In genomic region chr6:94668204-94668863, GRCm38 (mm10) we compare ENCODE assay signal across 11 mouse cellular contexts. TPM values are rescaled to one million over a fixed set of nuclear protein-coding genes. Genes with fewer than 3 reads are reported as not detected.
DNase-seq lines count a peak whose midpoint lies in the region; ATAC-seq and TF ChIP-seq lines count a peak whose summit lies in the region.
"Had no signal": no experiment of that assay in that cellular context is flagged by ENCODE, and none has a peak within 500 bp of the region (broad histone marks: within the 10 kb centered on the region; RNA-seq: fewer than 3 reads in every experiment).

No protein-coding gene starts in this region.

- no peaks in the 10 kb centered on the region for H3K36me3 ChIP-seq in kidney, embryonic 14.5 days (ENCODE audit: control insufficient read depth, insufficient read depth, low read length)
- no peaks in the 10 kb centered on the region for H3K36me3 ChIP-seq in embryonic facial prominence, embryonic 12.5 days
- H3K36me3 ChIP-seq in forebrain, embryonic 13.5 days (ENCODE audit: poor library complexity, severe bottlenecking) = no peaks in the 10 kb centered on the region
- H3K36me3 ChIP-seq in limb, embryonic 14.5 days (ENCODE audit: control insufficient read depth, insufficient read depth, low read length) = peaks cover under 1% of the 10 kb centered on the region; the same call in 1 of the 2 replicates
- H3K36me3 ChIP-seq: liver, embryonic 15.5 days; neural tube, embryonic 12.5 days had no signal

- peaks cover 34% of the 10 kb centered on the region for H3K4me1 ChIP-seq in kidney, embryonic 14.5 days (ENCODE audit: control insufficient read depth, insufficient read depth, low read length)
- H3K4me1 ChIP-seq in embryonic facial prominence, embryonic 12.5 days = peaks cover 32% of the 10 kb centered on the region
- H3K4me1 ChIP-seq in forebrain, embryonic 13.5 days = peaks cover 68% of the 10 kb centered on the region
- peaks cover 40% of the 10 kb centered on the region for H3K4me1 ChIP-seq in limb, embryonic 14.5 days (ENCODE audit: control insufficient read depth, insufficient read depth, low read length)

- no peak overlapping the region for H3K9ac ChIP-seq in kidney, embryonic 14.5 days (ENCODE audit: low read depth, low read length)
- 0 out of 2 replicates have a peak overlapping the region, but pooled peaks have one; percentile 13 for H3K9ac ChIP-seq in embryonic facial prominence, embryonic 12.5 days
- peak overlapping the region; percentile 27; the same call in 1 of the 2 replicates for H3K9ac ChIP-seq in forebrain, embryonic 13.5 days
- H3K9ac ChIP-seq in limb, embryonic 14.5 days (ENCODE audit: low read depth, low read length, severe bottlenecking) = no peak overlapping the region
- H3K9ac ChIP-seq: liver, embryonic 15.5 days; neural tube, embryonic 12.5 days had no signal

- TF ChIP-seq POLR2A in limb, embryonic 14.5 days (IDR thresholded peaks at IDR 0.05; ENCODE audit: borderline replicate concordance, extremely low read depth, insufficient read depth, insufficient read length) = no peak

- H3K4me3 ChIP-seq in kidney, embryonic 14.5 days (ENCODE audit: low read length) = no peak overlapping the region
- H3K4me3 ChIP-seq in embryonic facial prominence, embryonic 12.5 days = no peak overlapping the region
- H3K4me3 ChIP-seq in forebrain, embryonic 13.5 days = peak overlapping the region; percentile 1; the same call in 1 of the 2 replicates
- H3K4me3 ChIP-seq in limb, embryonic 14.5 days (replicated peaks; ENCODE audit: low read length) = no peak overlapping the region
- H3K4me3 ChIP-seq: liver, embryonic 15.5 days; neural tube, embryonic 12.5 days had no signal

- peak overlapping the region; percentile 15; the same call in 1 of the 2 replicates for H3K4me2 ChIP-seq in kidney, embryonic 14.5 days (replicated peaks; ENCODE audit: low read depth, low read length)
- H3K4me2 ChIP-seq in embryonic facial prominence, embryonic 12.5 days (replicated peaks) = peak overlapping the region; percentile 19
- H3K4me2 ChIP-seq in forebrain, embryonic 13.5 days = peak overlapping the region; percentile 50
- peak overlapping the region; percentile 18 for H3K4me2 ChIP-seq in limb, embryonic 14.5 days (replicated peaks; ENCODE audit: low read depth, low read length, severe bottlenecking)
- H3K4me2 ChIP-seq: liver, embryonic 15.5 days; neural tube, embryonic 12.5 days had no signal

- no peak for DNase-seq in kidney, postnatal 4 days
- no peak for DNase-seq in limb, embryonic 14.5 days (ENCODE audit: low spot score)
- no peak for DNase-seq in thymus, postnatal 0 days (ENCODE audit: low spot score)
- DNase-seq in layer of hippocampus, adult 18-20 months (ENCODE audit: low spot score in 2 of 2) = no peak
- DNase-seq: adrenal gland, adult 8-10 months; cerebellum, adult 8-10 months had no signal

- H3K27me3 ChIP-seq in kidney, embryonic 14.5 days (ENCODE audit: control insufficient read depth, insufficient read depth, low read length) = no peaks in the 10 kb centered on the region
- no peaks in the 10 kb centered on the region for H3K27me3 ChIP-seq in embryonic facial prominence, embryonic 12.5 days
- no peaks in the 10 kb centered on the region for H3K27me3 ChIP-seq in forebrain, embryonic 13.5 days
- H3K27me3 ChIP-seq in limb, embryonic 14.5 days (ENCODE audit: control insufficient read depth, insufficient read depth, low read length) = no peaks in the 10 kb centered on the region
- H3K27me3 ChIP-seq: liver, embryonic 15.5 days; neural tube, embryonic 12.5 days had no signal

- H3K27ac ChIP-seq in kidney, embryonic 14.5 days (ENCODE audit: low read depth, low read length) = no peak overlapping the region
- no peak overlapping the region for H3K27ac ChIP-seq in embryonic facial prominence, embryonic 12.5 days
- peak overlapping the region; percentile 60 for H3K27ac ChIP-seq in forebrain, embryonic 13.5 days
- no peak overlapping the region for H3K27ac ChIP-seq in limb, embryonic 14.5 days (replicated peaks; ENCODE audit: low read depth, low read length)
- H3K27ac ChIP-seq: liver, embryonic 15.5 days; neural tube, embryonic 12.5 days had no signal

- H3K9me3 ChIP-seq in kidney, embryonic 14.5 days (ENCODE audit: control insufficient read depth, low read length) = no peaks in the 10 kb centered on the region
- no peaks in the 10 kb centered on the region for H3K9me3 ChIP-seq in embryonic facial prominence, embryonic 12.5 days
- H3K9me3 ChIP-seq in forebrain, embryonic 13.5 days (replicated peaks) = no peaks in the 10 kb centered on the region
- H3K9me3 ChIP-seq in limb, embryonic 14.5 days (ENCODE audit: control insufficient read depth, low read length) = no peaks in the 10 kb centered on the region
- H3K9me3 ChIP-seq: liver, embryonic 15.5 days; neural tube, embryonic 12.5 days had no signal

- no peak for ATAC-seq in kidney, embryonic 14.5 days (ENCODE audit: low FRiP score, low TSS enrichment)
- ATAC-seq in embryonic facial prominence, embryonic 12.5 days (ENCODE audit: insufficient number of reproducible peaks, insufficient read depth, low FRiP score, low TSS enrichment) = no peak
- peak; percentile 76 for ATAC-seq in forebrain, embryonic 13.5 days
- ATAC-seq in limb, embryonic 14.5 days (ENCODE audit: low FRiP score, low read depth) = no peak

- whole genome bisulfite sequencing in kidney, embryonic 14.5 days = 22% methylated on average over 13 of the region's 13 CpGs
- 21% methylated on average over 13 of the region's 13 CpGs for WGBS in embryonic facial prominence, embryonic 12.5 days
- 12% methylated on average over 13 of the region's 13 CpGs for WGBS in forebrain, embryonic 13.5 days
- 36% methylated on average over 13 of the region's 13 CpGs for WGBS in limb, embryonic 14.5 days

RNA-seq across cellular contexts. Expression of gene Lrig1, which starts 31.6 kb away (rescaled TPM):
- polyA plus RNA-seq in kidney, embryonic 14.5 days (2014; fragmentation: Nextera tagmentation; extraction: Ambion mirVana) = 10.4 and 11.0 TPM in 2 replicates
- polyA plus RNA-seq in embryonic facial prominence, embryonic 12.5 days (2016; fragmentation: Nextera tagmentation; extraction: Ambion mirVana) = 20.1 and 23.3 TPM in 2 replicates
- 6.4 and 7.6 TPM in 2 replicates for polyA plus RNA-seq in forebrain, embryonic 13.5 days (2015; fragmentation: Nextera tagmentation; extraction: Ambion mirVana)
- polyA plus RNA-seq in limb, embryonic 14.5 days (2012; rRNA removed) = 49.4 and 59.6 TPM in 2 replicates
- polyA plus RNA-seq in limb, embryonic 14.5 days (2014; fragmentation: Nextera tagmentation; extraction: Ambion mirVana) = 31.2 and 35.1 TPM in 2 replicates
- 6.6 and 6.8 TPM in 2 replicates for polyA plus RNA-seq in thymus, postnatal 0 days (2015; fragmentation: Nextera tagmentation; extraction: Ambion mirVana)
- total RNA-seq in layer of hippocampus, adult 18-20 months (2021) = 10 to 100 TPM; 24.5 to 25.3 TPM

Comparison
In these comparisons a context has a peak if more than half of its experiments do, and no peak if none do; other contexts are left out.
1. H3K9ac ChIP-seq: peak in embryonic facial prominence, embryonic 12.5 days (single experiment) and forebrain, embryonic 13.5 days (single experiment); none in kidney, embryonic 14.5 days (single experiment) and limb, embryonic 14.5 days (single experiment).
2. Peak in every context shown above with its lines, with median percentiles within 50 percentile points of each other: H3K4me2 ChIP-seq.